Mouse (Mus musculus) skeletal muscle tissue, adult 2 months (tissue): Measurements from ENCODE around the gene Tnik.

Source experiments
- DNase-seq: peaks from one replicate; pipeline ENCODE4 v3.0.0-alpha.2; 2012; ENCODE audit warnings: low read depth, low spot score

Gene Tnik

GRCm38 (mm10) chr3:28467871-28468285 lies 204.9 kb downstream of the Tnik start:
- DNase-seq, result peak; percentile 29

GRCm38 (mm10) chr3:28473439-28473838 lies 210.4 kb downstream of the Tnik start:
- no peak for DNase-seq

- no peak for DNase-seq
These were observed 214.4 kb downstream of the Tnik start for GRCm38 (mm10) chr3:28477373-28477772.

DNA sequence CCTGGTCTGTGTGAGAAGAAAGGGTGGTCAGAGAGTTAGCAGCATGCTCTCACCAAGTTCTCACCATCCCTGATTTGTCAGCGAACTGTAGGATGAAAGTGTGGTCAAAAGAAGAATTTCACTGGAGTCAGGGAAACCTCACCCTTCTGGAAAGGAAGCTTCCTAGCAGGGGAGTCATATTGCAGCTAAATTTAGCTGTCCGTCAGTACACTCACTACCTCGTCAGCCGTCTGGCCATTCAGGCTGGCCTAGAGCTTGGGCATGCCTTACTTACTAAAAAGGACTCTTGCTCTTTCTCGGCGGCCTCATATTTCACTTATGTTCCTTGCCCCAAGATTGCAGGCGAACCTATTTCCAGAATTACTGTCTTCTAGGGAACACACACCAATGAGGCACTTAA lies 222.7 kb downstream of the Tnik start:
- DNase-seq, result peak; percentile 85

- no peak for DNase-seq
These were observed 224.4 kb downstream of the Tnik start for GRCm38 (mm10) chr3:28487418-28487817.

DNA sequence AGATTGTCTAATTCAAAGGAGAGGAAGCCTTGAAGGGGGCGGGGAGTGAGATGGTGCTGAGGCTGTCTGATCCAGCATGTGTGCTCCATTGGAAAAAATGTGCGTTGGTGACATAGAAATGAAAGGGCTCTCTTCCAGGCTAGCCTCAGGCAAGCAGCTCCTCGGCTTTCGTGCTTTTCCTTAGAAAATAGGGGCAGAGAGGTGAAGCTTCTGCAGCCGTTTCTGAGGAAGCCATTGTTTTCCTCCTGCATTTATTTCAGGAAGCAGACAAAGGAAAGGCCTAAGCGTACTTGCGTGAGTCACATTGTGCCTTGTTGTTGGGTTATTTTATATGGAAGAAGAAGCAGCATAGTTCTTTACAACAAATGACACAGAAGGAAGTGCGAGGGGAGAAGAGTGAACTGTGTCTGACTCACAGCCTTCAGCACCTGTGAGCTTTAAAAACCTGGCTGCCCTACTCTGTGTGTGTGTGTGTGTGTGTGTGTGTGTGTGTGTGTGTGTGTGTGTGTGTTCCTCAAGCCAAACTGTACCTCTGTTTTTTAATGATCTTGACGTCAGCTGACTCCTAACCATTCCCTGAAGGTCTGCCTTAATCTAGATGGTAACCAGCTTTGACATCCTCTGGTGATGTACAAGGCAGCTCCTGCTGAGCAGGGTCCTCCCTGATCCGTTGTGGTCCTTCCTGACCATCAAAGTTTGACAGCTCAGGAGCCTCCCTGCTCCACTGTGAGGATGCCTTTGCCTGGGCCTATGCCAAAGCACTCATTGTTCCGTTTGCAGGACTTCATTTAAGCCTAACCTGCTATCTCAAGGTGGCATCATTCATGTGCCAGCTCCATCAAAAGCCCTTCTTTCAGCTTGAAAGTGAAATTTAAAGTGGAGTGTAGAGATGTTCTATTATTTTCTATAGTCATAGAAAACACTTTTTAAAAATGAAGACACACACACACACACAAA lies 228.3 kb downstream of the Tnik start:
- no peak for DNase-seq

- no peak for DNase-seq
These were observed 233.9 kb downstream of the Tnik start for GRCm38 (mm10) chr3:28496806-28497502.

GRCm38 (mm10) chr3:28497503-28497857 lies 234.5 kb downstream of the Tnik start:
- DNase-seq, result no peak

GRCm38 (mm10) chr3:28502697-28503096 lies 239.7 kb downstream of the Tnik start:
- no peak for DNase-seq

DNA sequence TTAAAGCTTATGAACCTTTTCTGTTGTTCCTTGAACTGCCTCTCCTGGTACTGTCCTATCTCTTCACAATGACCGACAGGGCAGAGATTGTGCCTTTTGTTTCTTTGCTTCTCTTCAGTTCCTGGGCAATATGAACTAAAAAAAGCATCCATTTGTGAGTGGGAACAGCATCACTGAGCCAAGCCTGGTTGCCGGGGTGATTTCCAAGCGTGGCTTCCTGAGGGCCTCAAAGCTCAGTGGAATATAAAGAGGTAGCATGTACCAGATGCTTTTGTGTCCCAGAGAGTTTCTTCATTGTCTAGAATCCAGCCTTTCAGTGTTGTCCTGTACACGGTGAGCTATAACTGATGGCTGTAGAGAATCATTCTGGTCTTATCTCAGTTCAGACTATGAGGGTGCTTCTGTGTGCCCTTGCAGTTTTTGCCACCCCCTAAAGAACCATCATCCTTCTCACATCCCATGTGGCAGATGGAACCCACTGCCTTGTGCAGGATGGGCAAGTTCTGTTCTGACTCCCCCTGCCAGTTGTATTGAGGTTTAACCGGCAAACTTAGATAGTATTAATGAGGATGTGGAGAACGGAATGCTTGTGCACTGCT lies 246.4 kb downstream of the Tnik start:
- no peak for DNase-seq

DNA sequence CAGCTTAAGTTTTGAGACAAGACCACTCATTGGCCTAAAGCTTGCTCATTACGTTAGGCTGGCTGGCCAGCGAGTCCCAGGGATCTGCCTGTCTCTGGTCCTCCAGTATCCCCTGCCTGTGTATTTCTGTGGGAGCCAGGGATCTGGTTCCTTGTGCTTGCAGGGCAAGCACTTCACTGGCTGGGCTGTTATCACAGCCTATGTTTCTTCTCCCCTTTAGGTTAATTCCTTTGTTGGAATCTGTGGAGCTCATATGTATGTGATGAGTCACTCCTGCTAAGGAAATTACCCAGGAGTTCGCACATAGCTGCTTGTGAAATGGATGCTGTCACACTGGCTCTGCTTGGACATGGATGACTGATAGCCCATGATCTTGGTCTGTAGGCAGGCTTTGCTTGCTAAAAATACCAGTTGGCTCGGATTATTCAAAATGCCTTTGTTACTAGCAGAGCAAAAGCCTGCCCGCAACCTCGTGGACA lies 260.0 kb downstream of the Tnik start:
- peak; percentile 50 for DNase-seq

- peak; percentile 16 for DNase-seq
These were observed 260.6 kb downstream of the Tnik start for GRCm38 (mm10) chr3:28523541-28524165.

DNA sequence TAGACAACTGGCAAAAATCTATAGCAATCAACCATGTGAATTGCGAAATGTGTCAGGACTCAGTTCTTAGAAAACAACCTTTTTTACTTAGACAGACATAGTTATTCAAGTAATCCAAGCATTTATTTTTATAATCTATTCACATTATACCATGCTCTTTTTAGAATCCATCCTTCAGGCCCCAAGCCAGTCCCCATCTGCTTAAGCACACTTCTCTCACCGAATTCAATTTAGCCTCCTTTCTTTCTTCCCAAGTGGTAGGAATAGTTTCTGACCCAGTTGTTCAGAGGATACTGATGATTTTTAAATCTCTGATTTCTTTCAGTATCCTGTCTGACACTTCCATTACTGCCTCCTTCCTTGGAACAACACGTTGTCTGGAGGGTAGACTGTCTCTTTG lies 261.5 kb downstream of the Tnik start:
- no peak for DNase-seq

GRCm38 (mm10) chr3:28526671-28527070 lies 263.7 kb downstream of the Tnik start:
- no peak for DNase-seq

DNA sequence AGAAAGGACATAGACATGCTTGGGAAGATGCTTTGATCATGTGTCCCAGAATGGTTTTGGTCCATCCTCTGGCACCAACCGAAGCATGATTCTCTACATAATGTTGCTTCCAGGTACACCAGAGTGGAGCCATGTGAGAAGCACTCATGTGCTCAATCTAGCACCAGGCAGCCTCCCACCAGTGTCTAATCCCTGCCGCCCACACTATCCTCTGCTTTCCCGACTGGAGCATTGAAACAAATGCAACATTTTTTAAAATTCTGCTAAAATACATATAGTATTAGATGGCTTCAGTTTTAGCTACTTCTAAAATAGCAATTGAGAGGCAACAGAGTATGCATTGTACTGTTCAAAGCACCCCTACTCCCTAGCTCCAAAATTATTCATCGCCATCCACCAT lies 264.2 kb downstream of the Tnik start:
- DNase-seq, result no peak

DNA sequence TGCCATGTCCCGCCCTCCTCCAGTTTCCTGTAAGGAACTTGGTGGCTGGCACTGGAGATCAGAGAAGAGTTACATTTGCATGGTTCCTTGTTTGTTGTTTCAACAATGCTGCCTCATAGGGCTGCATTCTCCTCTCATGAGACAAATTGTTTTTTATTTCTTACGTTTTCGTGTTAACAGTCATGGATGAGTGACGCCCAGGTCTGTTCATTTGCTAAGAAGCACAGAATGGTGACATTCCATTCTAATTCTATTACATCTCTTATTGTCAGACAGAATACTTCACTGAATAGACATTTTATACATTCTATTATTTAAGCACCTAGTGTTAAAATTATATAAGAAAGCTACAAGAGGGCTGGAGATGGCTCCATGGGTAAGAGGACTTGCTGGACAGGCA lies 266.5 kb downstream of the Tnik start:
- no peak for DNase-seq

DNA sequence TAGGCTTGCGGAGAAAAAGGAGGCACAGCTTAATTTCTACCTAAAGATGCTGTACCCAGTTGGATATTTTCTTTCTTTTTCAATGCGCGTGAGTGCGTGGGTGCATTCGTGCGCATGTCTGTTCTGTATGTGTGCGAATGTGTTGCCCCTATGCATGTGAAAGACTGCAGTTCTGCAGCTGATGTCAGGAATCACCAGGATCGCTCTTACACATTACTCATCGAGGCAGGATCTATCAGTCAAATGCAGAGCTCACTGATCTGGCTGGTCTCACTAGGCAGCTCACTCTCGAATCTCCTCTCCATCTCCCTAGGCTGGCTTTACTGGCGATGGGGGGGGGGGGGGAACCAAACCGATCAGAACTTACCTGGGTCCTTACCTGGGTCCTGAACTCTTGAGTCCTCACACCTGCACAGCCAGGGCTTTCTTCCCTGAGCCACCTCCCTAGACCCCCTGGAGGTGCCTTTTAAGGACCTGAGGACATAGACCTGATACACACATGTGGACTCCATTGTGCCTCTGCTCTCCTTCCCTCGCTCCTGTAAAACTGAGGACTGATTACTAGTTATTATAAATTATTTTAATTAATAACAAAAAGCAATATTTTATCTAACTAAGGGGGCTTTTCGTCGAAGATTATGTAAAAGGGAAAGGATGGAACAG lies 268.4 kb downstream of the Tnik start:
- DNase-seq, result no peak

- DNase-seq, result no peak
These were observed 269.7 kb downstream of the Tnik start for GRCm38 (mm10) chr3:28532666-28533065.

DNA sequence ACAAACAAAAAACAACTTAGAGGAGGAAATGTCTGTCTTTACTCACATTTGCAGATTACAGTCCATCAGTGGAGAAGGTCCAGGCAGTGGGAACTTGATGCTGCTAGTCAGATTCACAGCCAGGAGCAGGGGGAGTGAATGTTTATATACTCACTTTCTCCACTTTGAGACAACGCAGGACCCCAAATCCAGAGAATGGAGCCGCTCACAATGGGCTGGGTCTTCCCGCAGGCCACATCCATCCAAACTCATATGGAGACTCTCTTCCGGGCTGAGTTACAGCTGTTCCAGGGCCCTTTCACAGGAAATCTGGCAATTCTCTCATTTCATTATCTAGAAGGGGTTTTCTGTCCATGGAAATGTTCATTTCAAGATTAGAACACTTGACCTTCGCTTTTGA lies 277.1 kb downstream of the Tnik start:
- DNase-seq, result no peak

- DNase-seq, result no peak
These were observed 279.9 kb downstream of the Tnik start for GRCm38 (mm10) chr3:28542941-28543340.

DNA sequence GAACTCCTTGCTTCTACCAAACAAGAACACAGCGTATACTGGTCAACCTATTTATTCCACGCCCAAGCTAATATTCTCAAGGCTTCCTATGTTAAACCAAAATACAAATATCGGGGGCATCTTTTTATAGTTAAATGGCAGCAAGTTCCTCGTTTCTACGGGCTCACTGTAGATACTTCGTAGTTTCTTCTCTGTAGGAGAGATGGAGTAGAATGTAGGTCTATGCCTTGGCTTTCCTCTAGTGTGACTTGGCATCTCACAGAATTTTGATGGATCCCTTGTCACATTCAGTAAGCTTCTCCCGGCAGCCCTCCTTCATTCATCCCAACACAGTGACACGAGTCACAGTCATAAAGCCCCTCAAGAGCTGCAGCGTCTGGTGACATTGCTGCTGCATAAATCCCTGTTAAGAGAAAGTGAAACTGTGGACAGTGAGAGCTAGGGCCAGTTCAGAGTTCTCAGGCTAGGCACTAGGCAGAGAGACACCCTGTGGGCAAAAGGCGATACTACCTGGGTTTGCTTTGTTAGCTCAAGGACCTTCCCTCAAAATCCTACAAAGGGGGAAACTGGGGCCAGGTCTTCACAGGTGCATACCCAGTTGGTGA lies 280.5 kb downstream of the Tnik start:
- DNase-seq, result peak; percentile 38
